Mouse (Mus musculus) forebrain, embryonic 14.5 days (tissue): ENCODE measurements at regions not wholly inside any gene's neighbourhood (a gene's known extent, or its start where the extent isn't known, plus 50 kb on each side); places are given as distances from the start of the nearest gene placed in this dataset.
A peak's percentile ranks its signal among the peaks of the same experiment; 100 is the strongest.

ENCODE experiments used
- ATAC-seq: fragments of 200-750 bp; cut with Nextera tagmentation; 2 replicates; pipeline ENCODE4 v1.8.0; 2017; ENCODE audit warnings: mild to moderate bottlenecking, moderate library complexity
- DNase-seq: peaks from one replicate; pipeline ENCODE4 v3.0.0-alpha.2; 2015; ENCODE audit warnings: low spot score
- H3K27ac ChIP-seq: fragments of 300-500 bp; sonication (generic); 2 replicates; pipeline ENCODE4 v1.5.1; 2014; ENCODE audit warnings: low read depth, mild to moderate bottlenecking, control low read depth, low read length, moderate library complexity
- H3K27me3 ChIP-seq: fragments of 300-500 bp; sonication (generic); replicated peaks from 2 replicates; pipeline ENCODE4 v1.6.1; 2014; ENCODE audit warnings: low read length, control low read depth, mixed read lengths; ENCODE audit not compliant: control insufficient read depth, insufficient read depth
- H3K36me3 ChIP-seq: fragments of 300-500 bp; sonication (generic); 2 replicates; pipeline ENCODE4 v1.6.1; 2014; ENCODE audit warnings: low read length, control low read depth; ENCODE audit not compliant: control insufficient read depth, insufficient read depth
- H3K4me1 ChIP-seq: fragments of 300-500 bp; sonication (generic); 2 replicates; pipeline ENCODE4 v1.6.1; 2014; ENCODE audit warnings: antibody characterized with exemption, low read length, control low read depth; ENCODE audit not compliant: control insufficient read depth, insufficient read depth
- H3K4me2 ChIP-seq: fragments of 300-500 bp; sonication (generic); 2 replicates; pipeline ENCODE4 v1.6.1; 2014; ENCODE audit warnings: mild to moderate bottlenecking, control low read depth, low read length
- H3K4me3 ChIP-seq: fragments of 300-500 bp; sonication (generic); 2 replicates; pipeline ENCODE4 v1.5.1; 2014; ENCODE audit warnings: low read depth, low read length, control low read depth
- H3K9ac ChIP-seq: fragments of 300-500 bp; sonication (generic); 2 replicates; pipeline ENCODE4 v1.6.1; 2014; ENCODE audit warnings: mild to moderate bottlenecking, low read length, control low read depth, moderate library complexity
- H3K9me3 ChIP-seq: fragments of 300-500 bp; sonication (generic); replicated peaks from 2 replicates; pipeline ENCODE4 v1.6.1; 2016; ENCODE audit warnings: low read length, control low read depth, mixed read lengths; ENCODE audit not compliant: control insufficient read depth
- WGBS: fragments of 180-500 bp; shearing (Covaris S2); extraction: QIAGEN DNeasy Blood & Tissue Kit; methylation state at CpG from one replicate; pipeline ENCODE4 v1.1.7; 2014; 5-methylcytosine and 5-hydroxymethylcytosine counted together

DNA sequence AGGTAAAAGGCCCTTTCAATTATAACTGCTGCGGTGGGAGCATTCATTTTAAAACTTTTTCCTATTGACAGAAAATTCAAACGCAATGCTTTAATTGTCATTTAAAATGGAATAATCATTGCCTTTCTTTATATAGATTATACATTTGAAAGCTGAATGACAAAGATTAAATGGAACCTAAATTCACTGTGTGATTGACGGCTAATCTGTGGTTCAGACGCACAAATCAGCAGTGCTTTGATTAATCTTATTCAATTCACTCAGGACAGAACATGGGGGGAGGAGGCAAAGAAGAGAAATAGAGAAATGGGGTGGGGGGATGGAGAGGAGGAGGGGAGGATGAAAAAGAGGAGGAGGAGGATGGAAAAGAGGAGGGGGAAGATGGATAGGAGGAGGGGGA lies 294.5 kb upstream of the Tram1l1 start:
- Histone ChIP-seq H3K36me3 (no peaks in the 10 kb centered on the region), H3K9ac (no peak overlapping the region), H3K27ac (no peak overlapping the region), H3K4me1 (no peaks in the 10 kb centered on the region), H3K4me3 (no peak overlapping the region), H3K27me3 (no peaks in the 10 kb centered on the region), H3K4me2 (no peak overlapping the region), H3K9me3 (no peaks in the 10 kb centered on the region)
- ATAC-seq = peak; percentile 79
- WGBS = 31% methylated on average over 4 of the region's 4 CpGs
- DNase-seq = peak; percentile 57

DNA sequence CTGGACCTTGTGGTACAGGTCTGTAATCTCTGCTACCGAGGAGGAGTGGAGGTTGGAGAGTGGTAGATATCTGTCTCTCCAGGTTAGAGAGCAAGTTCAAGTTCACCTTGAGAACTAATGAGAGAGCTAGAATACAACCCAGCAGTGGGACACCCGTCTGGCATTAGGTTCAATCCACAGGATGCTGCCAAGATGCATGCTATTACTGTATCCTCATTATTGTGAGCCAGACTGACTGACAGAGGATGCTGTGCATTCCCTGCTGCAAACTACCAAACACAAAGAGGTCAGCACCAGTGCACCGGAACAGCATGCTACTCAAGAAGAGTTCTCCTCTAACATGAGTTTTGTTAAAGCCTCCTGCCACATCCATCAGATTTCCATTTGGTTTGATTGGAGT lies 253.6 kb upstream of the Tram1l1 start:
- Histone ChIP-seq H3K4me3 (no peak overlapping the region), H3K4me2 (no peak overlapping the region), H3K36me3 (no peaks in the 10 kb centered on the region), H3K9me3 (no peaks in the 10 kb centered on the region), H3K27me3 (no peaks in the 10 kb centered on the region), H3K9ac (no peak overlapping the region), H3K27ac (no peak overlapping the region; the same call in 1 of the 2 replicates), H3K4me1 (no peaks in the 10 kb centered on the region)
- DNase-seq (peak; percentile 29), ATAC-seq (peak; percentile 58; the same call in 1 of the 2 replicates)
- 55% methylated on average over 3 of the region's 3 CpGs for WGBS

DNA sequence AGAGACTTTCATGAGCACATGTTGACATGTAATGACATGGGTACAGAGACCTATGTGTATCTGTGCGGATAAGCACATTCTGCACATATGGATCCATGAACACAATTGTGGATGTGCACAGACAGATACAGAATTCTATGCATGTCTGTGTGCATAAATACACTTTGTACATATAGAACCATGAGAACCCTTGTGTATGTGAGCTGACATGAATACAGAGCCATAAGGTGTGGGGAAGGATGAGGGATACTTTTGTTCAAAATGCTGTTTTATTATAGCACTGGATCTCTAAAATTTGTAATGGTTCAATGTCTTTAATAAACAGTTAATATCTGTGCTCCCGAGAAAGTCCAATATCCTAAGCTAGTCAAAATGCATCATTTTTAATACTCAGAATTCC lies 253.1 kb upstream of the Tram1l1 start:
- H3K4me3 ChIP-seq = no peak overlapping the region
- no peaks in the 10 kb centered on the region for H3K36me3 ChIP-seq
- WGBS = 91% methylated on average over 2 of the region's 2 CpGs
- H3K4me1 ChIP-seq = no peaks in the 10 kb centered on the region
- 0 out of 2 replicates have a peak, but pooled peaks have one; percentile 14 for ATAC-seq
- no peak for DNase-seq
- no peak overlapping the region; the same call in 1 of the 2 replicates for H3K27ac ChIP-seq
- no peaks in the 10 kb centered on the region for H3K27me3 ChIP-seq
- no peak overlapping the region for H3K9ac ChIP-seq
- no peaks in the 10 kb centered on the region for H3K9me3 ChIP-seq
- H3K4me2 ChIP-seq = no peak overlapping the region

DNA sequence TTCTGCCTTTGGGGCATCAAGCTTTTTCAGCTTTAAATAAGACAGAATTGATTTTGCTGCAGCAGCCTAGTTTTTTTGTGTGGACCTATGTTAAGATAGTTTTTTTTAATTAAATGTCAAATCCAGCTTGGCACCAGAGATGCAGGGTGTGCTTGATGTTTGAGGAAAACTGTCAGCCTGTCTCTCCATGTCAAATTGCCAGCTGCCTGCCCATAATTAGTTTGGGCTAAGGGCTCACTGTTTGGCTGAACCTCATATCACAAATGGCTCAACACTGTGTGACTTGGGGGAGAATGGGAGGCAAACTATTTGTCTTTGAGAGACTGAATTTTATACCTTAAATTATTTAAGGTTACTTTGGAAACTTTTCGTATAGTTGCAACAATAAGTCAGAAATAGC lies 252.7 kb upstream of the Tram1l1 start:
- Histone ChIP-seq H3K9ac (no peak overlapping the region), H3K36me3 (no peaks in the 10 kb centered on the region), H3K4me2 (no peak overlapping the region), H3K4me3 (no peak overlapping the region), H3K27ac (no peak overlapping the region), H3K27me3 (no peaks in the 10 kb centered on the region), H3K4me1 (no peaks in the 10 kb centered on the region), H3K9me3 (no peaks in the 10 kb centered on the region)
- peak; percentile 77; the same call in 1 of the 2 replicates for ATAC-seq
- WGBS = 59% methylated on average over 1 of the region's 1 CpGs
- peak; percentile 71 for DNase-seq

DNA sequence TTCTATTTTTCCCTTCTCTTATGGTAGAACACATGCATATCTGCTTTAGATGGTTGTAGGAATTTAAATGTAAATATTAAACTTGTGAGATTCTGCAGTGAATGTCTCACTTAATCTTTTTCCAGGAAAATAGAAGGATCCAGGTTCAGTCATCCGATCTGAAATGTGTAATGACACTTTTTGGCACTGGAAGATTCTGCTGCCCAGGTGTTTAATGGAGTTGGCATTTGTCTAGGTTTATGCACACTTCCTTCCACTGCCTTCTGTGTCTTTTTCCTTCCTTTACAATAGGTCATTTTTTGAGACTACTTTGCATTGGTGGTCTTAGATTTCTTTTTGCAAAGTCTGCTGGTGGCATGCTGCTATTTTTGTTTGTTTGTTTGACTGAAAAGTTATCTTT lies 251.5 kb upstream of the Tram1l1 start:
- Histone ChIP-seq H3K4me3 (no peak overlapping the region), H3K27me3 (no peaks in the 10 kb centered on the region), H3K9ac (no peak overlapping the region), H3K27ac (no peak overlapping the region), H3K4me2 (no peak overlapping the region), H3K9me3 (no peaks in the 10 kb centered on the region), H3K36me3 (no peaks in the 10 kb centered on the region), H3K4me1 (no peaks in the 10 kb centered on the region)
- ATAC-seq (no peak), DNase-seq (peak; percentile 39)
- 61% methylated on average over 1 of the region's 1 CpGs for WGBS

DNA sequence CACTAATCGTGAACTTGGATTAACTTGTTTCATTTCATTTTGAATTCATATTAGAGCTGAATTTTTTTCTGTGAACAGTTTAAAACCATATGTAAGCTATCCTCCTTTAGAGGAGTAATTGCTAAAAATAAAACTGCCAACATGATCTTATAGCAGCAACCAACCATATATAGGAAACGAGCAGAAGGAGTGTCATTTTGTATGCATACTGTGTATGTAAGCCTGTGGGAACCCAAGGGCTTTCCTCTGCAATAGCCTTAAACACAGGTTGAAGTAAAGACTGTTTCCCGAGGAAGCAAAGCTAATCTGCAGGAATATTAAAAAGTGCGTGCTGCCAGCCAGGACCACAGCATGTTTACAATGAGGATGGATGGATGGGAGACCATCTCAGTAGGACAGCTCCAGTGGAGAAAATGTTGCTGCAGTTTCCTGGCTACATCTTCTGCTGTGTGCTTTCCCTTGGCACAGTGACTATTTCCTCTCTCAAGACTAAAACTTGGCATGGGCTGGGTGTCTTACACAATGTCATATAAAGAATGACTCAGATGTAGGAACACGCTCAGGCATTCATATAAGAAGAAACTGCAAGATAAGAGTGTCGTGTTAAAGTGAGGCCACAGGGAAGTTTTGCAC lies 244.6 kb upstream of the Tram1l1 start:
- 59% methylated on average over 6 of the region's 6 CpGs for WGBS
- Histone ChIP-seq H3K4me3 (no peak overlapping the region), H3K36me3 (no peaks in the 10 kb centered on the region), H3K4me2 (no peak overlapping the region), H3K9me3 (no peaks in the 10 kb centered on the region), H3K27me3 (no peaks in the 10 kb centered on the region), H3K27ac (no peak overlapping the region), H3K4me1 (no peaks in the 10 kb centered on the region; the same call in 1 of the 2 replicates), H3K9ac (no peak overlapping the region)
- DNase-seq (peak; percentile 66), ATAC-seq (peak; percentile 75; the same call in 1 of the 2 replicates)

DNA sequence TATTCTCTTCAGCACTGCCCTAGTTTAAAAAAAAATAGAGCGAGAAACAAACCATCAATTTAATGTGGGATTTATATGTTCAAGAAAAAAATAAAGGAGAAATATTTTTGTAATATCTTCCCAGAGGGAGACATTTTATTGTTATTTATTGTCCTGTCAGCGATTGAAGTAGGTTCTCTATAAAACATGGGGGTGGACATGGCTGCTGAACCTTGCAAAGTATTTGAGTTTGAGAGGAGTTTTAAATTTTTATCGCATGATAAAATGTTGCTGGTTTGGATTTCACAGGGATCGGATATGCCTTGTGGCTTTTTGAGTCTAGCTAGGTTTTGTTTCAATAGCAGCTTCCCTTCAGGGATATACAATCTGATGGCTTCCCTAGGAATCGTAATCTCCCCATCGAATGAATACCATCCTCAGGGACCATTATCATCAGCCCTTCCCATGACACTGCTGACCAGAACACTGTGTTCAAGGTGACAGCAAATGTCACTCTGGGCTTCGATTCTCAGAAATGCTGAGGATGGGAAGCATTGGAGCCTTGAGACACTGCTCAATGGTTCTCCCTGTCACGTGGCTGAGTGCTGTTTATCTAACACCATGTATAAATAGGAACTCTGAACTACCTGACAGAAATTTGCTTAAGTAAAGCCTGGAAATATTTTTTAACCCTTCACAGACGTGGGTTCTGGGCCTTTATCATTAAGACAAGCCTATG lies 228.1 kb upstream of the Tram1l1 start:
- Histone ChIP-seq H3K9me3 (no peaks in the 10 kb centered on the region), H3K27me3 (no peaks in the 10 kb centered on the region), H3K4me1 (no peaks in the 10 kb centered on the region), H3K36me3 (no peaks in the 10 kb centered on the region), H3K27ac (no peak overlapping the region), H3K4me2 (no peak overlapping the region), H3K4me3 (no peak overlapping the region), H3K9ac (no peak overlapping the region)
- DNase-seq (no peak), ATAC-seq (no peak)
- 87% methylated on average over 9 of the region's 9 CpGs for WGBS

DNA sequence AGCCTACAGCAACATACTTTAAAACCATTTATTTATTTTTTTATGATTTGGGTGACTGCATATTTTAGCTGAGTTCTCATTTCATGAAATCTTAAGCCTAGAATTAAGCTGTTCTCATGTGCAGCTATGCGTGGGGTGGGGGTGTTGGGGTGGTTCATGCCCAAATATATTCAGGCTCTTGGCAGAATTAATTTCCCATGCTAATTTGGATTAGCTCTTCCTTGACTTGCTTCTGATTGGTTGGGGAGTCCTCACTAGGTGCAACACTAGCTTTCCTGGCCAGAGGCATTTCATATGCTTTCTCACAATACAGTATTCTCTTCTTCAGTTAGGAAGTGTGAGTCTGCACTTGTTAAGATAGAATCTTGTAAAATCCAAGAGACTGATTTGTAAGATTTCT lies 206.7 kb upstream of the Tram1l1 start:
- Histone ChIP-seq H3K36me3 (no peaks in the 10 kb centered on the region), H3K27me3 (no peaks in the 10 kb centered on the region), H3K4me2 (no peak overlapping the region), H3K27ac (no peak overlapping the region), H3K9me3 (no peaks in the 10 kb centered on the region), H3K4me1 (no peaks in the 10 kb centered on the region), H3K9ac (no peak overlapping the region), H3K4me3 (no peak overlapping the region)
- DNase-seq (peak; percentile 4), ATAC-seq (no peak)
- 70% methylated on average over 1 of the region's 1 CpGs for WGBS

DNA sequence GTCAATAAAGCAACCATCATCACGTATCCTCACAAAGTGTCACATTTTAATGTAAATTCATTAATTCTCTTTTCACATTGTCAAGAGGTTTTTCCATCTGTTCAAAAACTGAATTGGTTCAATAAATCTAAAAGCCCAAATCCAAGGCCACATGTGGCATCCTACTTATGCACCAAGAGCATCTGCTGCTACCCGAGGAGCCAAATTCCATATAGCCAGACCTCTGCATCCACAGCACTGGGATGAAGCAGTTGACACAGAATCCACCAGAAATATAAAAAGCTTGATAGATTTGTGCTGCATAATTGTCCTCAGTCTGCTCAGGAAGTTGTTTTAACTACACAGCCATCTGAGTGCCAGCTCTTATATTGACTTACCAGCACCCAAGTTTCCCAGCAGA lies 164.4 kb upstream of the Tram1l1 start:
- H3K9me3 ChIP-seq = no peaks in the 10 kb centered on the region
- no peak overlapping the region for H3K9ac ChIP-seq
- H3K4me1 ChIP-seq = no peaks in the 10 kb centered on the region
- no peak overlapping the region for H3K4me2 ChIP-seq
- no peaks in the 10 kb centered on the region for H3K36me3 ChIP-seq
- 46% methylated on average over 2 of the region's 2 CpGs for WGBS
- ATAC-seq = peak; percentile 76
- H3K4me3 ChIP-seq = no peak overlapping the region
- peak; percentile 85 for DNase-seq
- H3K27ac ChIP-seq = no peak overlapping the region
- no peaks in the 10 kb centered on the region for H3K27me3 ChIP-seq
